Mouse (Mus musculus): ENCODE data around the gene Ets1. TPM values are rescaled to one million over a fixed set of nuclear protein-coding genes. Genes with fewer than 3 reads are reported as not detected.
A peak's percentile ranks its signal among the peaks of the same experiment; 100 is the strongest.

Gene Ets1
- total RNA-seq, 2 experiments from 2014 or later, result 5.4 to 16.3 TPM

GRCm38 (mm10) chr9:32661561-32661960 is 25.5 kb downstream of the Ets1 start:
- peak; percentile 51 for ATAC-seq (replicated peaks; ENCODE audit: poor library complexity)

- ATAC-seq (replicated peaks; ENCODE audit: poor library complexity), result no peak
Measured at GRCm38 (mm10) chr9:32666611-32667517, 30.8 kb downstream of the Ets1 start.

GRCm38 (mm10) chr9:32667518-32667908 is 31.5 kb downstream of the Ets1 start:
- ATAC-seq (replicated peaks; ENCODE audit: poor library complexity), result no peak

- peak; percentile 75 for ATAC-seq (replicated peaks; ENCODE audit: poor library complexity)
Measured at GRCm38 (mm10) chr9:32668075-32668673, 32.2 kb downstream of the Ets1 start.

GRCm38 (mm10) chr9:32669397-32669796 is 33.4 kb downstream of the Ets1 start:
- ATAC-seq (replicated peaks; ENCODE audit: poor library complexity), result no peak

- peak; percentile 69 for ATAC-seq (replicated peaks; ENCODE audit: poor library complexity)
Measured at GRCm38 (mm10) chr9:32671970-32672859, 36.2 kb downstream of the Ets1 start.

- ATAC-seq (replicated peaks; ENCODE audit: poor library complexity), result no peak
Measured at GRCm38 (mm10) chr9:32673923-32674322, 37.9 kb downstream of the Ets1 start.

GRCm38 (mm10) chr9:32675671-32676409 is 39.8 kb downstream of the Ets1 start:
- ATAC-seq (replicated peaks; ENCODE audit: poor library complexity), result no peak

- peak; percentile 39 for ATAC-seq (replicated peaks; ENCODE audit: poor library complexity)
Measured at GRCm38 (mm10) chr9:32676480-32676879, 40.5 kb downstream of the Ets1 start.

GRCm38 (mm10) chr9:32677646-32678045 is 41.6 kb downstream of the Ets1 start:
- ATAC-seq (replicated peaks; ENCODE audit: poor library complexity), result no peak

- no peak for ATAC-seq (replicated peaks; ENCODE audit: poor library complexity)
Measured at GRCm38 (mm10) chr9:32678120-32678757, 42.2 kb downstream of the Ets1 start.

- no peak for ATAC-seq (replicated peaks; ENCODE audit: poor library complexity)
Measured at GRCm38 (mm10) chr9:32679531-32679930, 43.5 kb downstream of the Ets1 start.

GRCm38 (mm10) chr9:32680201-32680600 is 44.2 kb downstream of the Ets1 start:
- ATAC-seq (replicated peaks; ENCODE audit: poor library complexity), result no peak

GRCm38 (mm10) chr9:32685793-32686558 is 50.0 kb downstream of the Ets1 start:
- peak; percentile 92 for ATAC-seq (replicated peaks; ENCODE audit: poor library complexity)

GRCm38 (mm10) chr9:32688351-32688750 is 52.3 kb downstream of the Ets1 start:
- ATAC-seq (replicated peaks; ENCODE audit: poor library complexity), result no peak

GRCm38 (mm10) chr9:32691151-32691925 is 55.3 kb downstream of the Ets1 start:
- ATAC-seq (replicated peaks; ENCODE audit: poor library complexity), result no peak

- no peak for ATAC-seq (replicated peaks; ENCODE audit: poor library complexity)
Measured at GRCm38 (mm10) chr9:32692944-32693343, 56.9 kb downstream of the Ets1 start.

- ATAC-seq (replicated peaks; ENCODE audit: poor library complexity), result no peak
Measured at GRCm38 (mm10) chr9:32693411-32693810, 57.4 kb downstream of the Ets1 start.
